Mouse (Mus musculus) heart, postnatal 0 days (tissue): ENCODE measurements at regions not wholly inside any gene's neighbourhood (a gene's known extent, or its start where the extent isn't known, plus 50 kb on each side); places are given as distances from the start of the nearest gene placed in this dataset.

Experiments
- CTCF ChIP-seq: IDR thresholded peaks from 2 replicates; pipeline ENCODE4 v1.5.1; 2016; ENCODE audit warnings: antibody characterized with exemption, control low read depth, low read depth
- EP300 ChIP-seq: IDR thresholded peaks from 2 replicates; pipeline ENCODE4 v1.6.1; 2016; ENCODE audit warnings: antibody characterized with exemption, low read depth

DNA sequence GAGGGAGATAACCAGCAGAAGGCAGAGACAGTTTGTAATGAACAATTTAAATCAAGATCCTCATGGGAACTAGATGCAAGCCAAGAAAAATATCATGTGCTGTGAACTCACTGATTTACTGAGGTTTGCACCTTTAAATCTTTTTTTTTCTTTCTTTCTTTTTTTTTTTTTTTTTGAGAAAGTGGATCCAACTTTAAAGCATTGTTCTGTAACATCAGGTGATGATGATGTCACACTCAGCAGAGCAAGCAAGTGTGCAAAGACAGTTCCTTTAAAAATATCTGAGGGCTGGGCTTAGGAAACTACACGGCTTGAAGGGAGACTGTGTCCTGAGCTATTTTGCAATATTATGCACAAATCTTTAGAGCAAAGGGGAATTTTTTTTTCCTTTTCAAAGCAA lies 166.6 kb upstream of the Ubash3b start:
- TF ChIP-seq CTCF (no peak), EP300 (no peak)
